26 mouse cellular contexts compared by ENCODE assay signal in the genomic region with DNA sequence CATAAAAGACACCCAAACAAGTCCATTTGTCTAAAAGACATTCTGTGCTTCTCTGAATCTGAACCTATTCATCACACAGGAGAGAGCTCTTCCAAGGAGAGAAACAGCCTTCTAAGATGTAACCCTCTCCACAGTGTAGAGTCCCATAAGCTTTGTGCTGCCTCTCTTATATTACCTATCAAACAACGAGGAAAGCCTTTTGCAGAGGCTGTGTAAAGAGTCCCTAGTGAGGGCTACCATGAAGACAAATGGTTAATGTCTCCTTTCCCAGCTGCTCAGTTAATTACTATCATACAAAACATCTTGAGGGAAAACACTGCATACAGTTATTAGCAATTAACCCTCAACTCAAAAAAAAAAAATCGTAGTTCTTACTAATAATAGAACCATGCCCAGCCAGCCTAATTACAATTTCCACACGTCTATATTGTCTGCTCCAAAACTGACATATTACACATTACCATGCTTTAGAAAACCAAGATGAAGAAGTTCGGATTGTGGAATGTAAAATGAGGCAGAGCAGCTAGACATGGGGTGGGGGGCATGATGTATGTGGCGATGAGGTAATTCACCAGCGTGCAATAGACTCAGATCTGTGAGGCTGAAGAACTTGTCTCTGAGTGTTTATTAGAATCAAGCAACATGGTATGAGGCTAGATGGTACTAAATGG. TPM values are rescaled to one million over a fixed set of nuclear protein-coding genes. Genes with fewer than 3 reads are reported as not detected.
DNase-seq lines count a peak whose midpoint lies in the region; ATAC-seq and TF ChIP-seq lines count a peak whose summit lies in the region.
"Had no signal": no experiment of that assay in that cellular context is flagged by ENCODE, and none has a peak within 500 bp of the region (broad histone marks: within the 10 kb centered on the region; RNA-seq: fewer than 3 reads in every experiment).

No protein-coding gene starts in this region.

- no peak overlapping the region for H3K27ac ChIP-seq in hindbrain, embryonic 12.5 days
- no peak overlapping the region for H3K27ac ChIP-seq in hindbrain, embryonic 10.5 days
- no peak overlapping the region for H3K27ac ChIP-seq in forebrain, embryonic 16.5 days (ENCODE audit: low read length)
- no peak overlapping the region; the same call in 1 of the 2 replicates for H3K27ac ChIP-seq in neural tube, embryonic 14.5 days (ENCODE audit: low read depth, low read length)
- H3K27ac ChIP-seq: gastrocnemius, adult 2 months; heart, adult 2 months; heart, embryonic 13.5 days; intestine, embryonic 15.5 days; kidney, postnatal 0 days; limb, embryonic 13.5 days; lung, embryonic 15.5 days; midbrain, embryonic 12.5 days had no signal

- no peaks in the 10 kb centered on the region; the same call in 1 of the 2 replicates for H3K9me3 ChIP-seq in hindbrain, embryonic 12.5 days (replicated peaks)
- H3K9me3 ChIP-seq in hindbrain, embryonic 10.5 days: no peaks in the 10 kb centered on the region
- no peaks in the 10 kb centered on the region for H3K9me3 ChIP-seq in forebrain, embryonic 16.5 days (ENCODE audit: control insufficient read depth, low read length)
- no peaks in the 10 kb centered on the region for H3K9me3 ChIP-seq in neural tube, embryonic 14.5 days (ENCODE audit: control insufficient read depth, low read length)
- H3K9me3 ChIP-seq: heart, embryonic 13.5 days; intestine, embryonic 15.5 days; limb, embryonic 13.5 days; lung, embryonic 15.5 days; midbrain, embryonic 12.5 days had no signal

- DNase-seq in hindbrain, embryonic 10.5 days (ENCODE audit: low spot score): no peak
- DNase-seq in brain, embryonic 14.5 days (ENCODE audit: low read depth): peak; percentile 60
- no peak for DNase-seq in ovary, postnatal 14 days (ENCODE audit: low spot score)
- DNase-seq in right cerebral cortex, postnatal 14 days: no peak
- DNase-seq: adrenal gland, postnatal 14 days; cerebellum, adult 8-10 months; cerebellum, postnatal 25 days; gastrocnemius, adult 2 months; heart, adult 2 months; heart, postnatal 10 days; kidney, adult 8-10 months; kidney, postnatal 4 days; thymus, postnatal 4 days had no signal

- 0 out of 2 replicates have a peak, but pooled peaks have one; percentile 40 for ATAC-seq in hindbrain, embryonic 12.5 days (ENCODE audit: low FRiP score)
- ATAC-seq in forebrain, embryonic 16.5 days: peak; percentile 75
- ATAC-seq in neural tube, embryonic 14.5 days (ENCODE audit: low read depth): peak; percentile 84; the same call in 1 of the 2 replicates
- ATAC-seq: CD4-positive, CD25-positive, alpha-beta regulatory T cell, adult 4 months; intestine, embryonic 15.5 days had no signal

- H3K4me2 ChIP-seq in hindbrain, embryonic 12.5 days (replicated peaks): no peak overlapping the region
- no peak overlapping the region for H3K4me2 ChIP-seq in forebrain, embryonic 16.5 days (ENCODE audit: low read length)
- H3K4me2 ChIP-seq in neural tube, embryonic 14.5 days (ENCODE audit: low read depth, low read length): no peak overlapping the region
- H3K4me2 ChIP-seq: heart, embryonic 13.5 days; intestine, embryonic 15.5 days; limb, embryonic 13.5 days; liver, embryonic 11.5 days; lung, embryonic 15.5 days; midbrain, embryonic 12.5 days had no signal

- WGBS in hindbrain, embryonic 12.5 days: 66% methylated on average over 6 of the region's 6 CpGs
- 84% methylated on average over 6 of the region's 6 CpGs for WGBS in hindbrain, embryonic 10.5 days
- 33% methylated on average over 6 of the region's 6 CpGs for WGBS in forebrain, embryonic 16.5 days
- WGBS in neural tube, embryonic 14.5 days: 45% methylated on average over 6 of the region's 6 CpGs

- no peaks in the 10 kb centered on the region for H3K4me1 ChIP-seq in hindbrain, embryonic 12.5 days
- H3K4me1 ChIP-seq in hindbrain, embryonic 10.5 days (replicated peaks): no peaks in the 10 kb centered on the region
- peaks cover 6% of the 10 kb centered on the region; the same call in 1 of the 2 replicates for H3K4me1 ChIP-seq in forebrain, embryonic 16.5 days (replicated peaks; ENCODE audit: control insufficient read depth, insufficient read depth, low read length)
- no peaks in the 10 kb centered on the region for H3K4me1 ChIP-seq in neural tube, embryonic 14.5 days (ENCODE audit: control insufficient read depth, insufficient read depth, low read length)
- H3K4me1 ChIP-seq: heart, embryonic 13.5 days; intestine, embryonic 15.5 days; limb, embryonic 13.5 days; lung, embryonic 15.5 days; midbrain, embryonic 12.5 days had no signal

- H3K4me3 ChIP-seq in hindbrain, embryonic 12.5 days: no peak overlapping the region
- H3K4me3 ChIP-seq in hindbrain, embryonic 10.5 days: no peak overlapping the region
- no peak overlapping the region for H3K4me3 ChIP-seq in forebrain, embryonic 16.5 days (replicated peaks; ENCODE audit: low read length)
- no peak overlapping the region for H3K4me3 ChIP-seq in neural tube, embryonic 14.5 days (ENCODE audit: low read depth, low read length)
- H3K4me3 ChIP-seq: gastrocnemius, adult 2 months; heart, adult 2 months; heart, embryonic 13.5 days; intestine, embryonic 15.5 days; limb, embryonic 13.5 days; lung, embryonic 15.5 days; midbrain, embryonic 12.5 days had no signal

- no peak for TF ChIP-seq POLR2A in brain, embryonic 14.5 days (IDR thresholded peaks at IDR 0.05; ENCODE audit: borderline replicate concordance, extremely low read depth, insufficient read depth, insufficient read length, poor library complexity, severe bottlenecking)

- no peaks in the 10 kb centered on the region for H3K36me3 ChIP-seq in hindbrain, embryonic 12.5 days
- H3K36me3 ChIP-seq in hindbrain, embryonic 10.5 days: no peaks in the 10 kb centered on the region
- no peaks in the 10 kb centered on the region for H3K36me3 ChIP-seq in forebrain, embryonic 16.5 days (ENCODE audit: control insufficient read depth, insufficient read depth)
- H3K36me3 ChIP-seq in neural tube, embryonic 14.5 days (ENCODE audit: control insufficient read depth, insufficient read depth, low read length): no peaks in the 10 kb centered on the region
- H3K36me3 ChIP-seq: heart, embryonic 13.5 days; intestine, embryonic 15.5 days; limb, embryonic 13.5 days; lung, embryonic 15.5 days; midbrain, embryonic 12.5 days had no signal

- no peaks in the 10 kb centered on the region for H3K27me3 ChIP-seq in hindbrain, embryonic 12.5 days
- no peaks in the 10 kb centered on the region for H3K27me3 ChIP-seq in hindbrain, embryonic 10.5 days (ENCODE audit: insufficient read depth, poor library complexity, severe bottlenecking)
- H3K27me3 ChIP-seq in forebrain, embryonic 16.5 days (replicated peaks; ENCODE audit: control insufficient read depth, insufficient read depth, low read length): no peaks in the 10 kb centered on the region
- H3K27me3 ChIP-seq in neural tube, embryonic 14.5 days (ENCODE audit: control insufficient read depth, insufficient read depth, low read length): no peaks in the 10 kb centered on the region
- H3K27me3 ChIP-seq: heart, embryonic 13.5 days; intestine, embryonic 15.5 days; limb, embryonic 13.5 days; lung, embryonic 15.5 days; midbrain, embryonic 12.5 days had no signal

- TF ChIP-seq CTCF in brain, embryonic 14.5 days (IDR thresholded peaks at IDR 0.05; ENCODE audit: borderline replicate concordance, extremely low read depth, insufficient read depth, insufficient read length): no peak

- H3K9ac ChIP-seq in hindbrain, embryonic 12.5 days: no peak overlapping the region
- H3K9ac ChIP-seq in forebrain, embryonic 16.5 days (replicated peaks; ENCODE audit: low read depth, low read length): no peak overlapping the region
- no peak overlapping the region for H3K9ac ChIP-seq in neural tube, embryonic 14.5 days (replicated peaks; ENCODE audit: low read depth, low read length)
- H3K9ac ChIP-seq: heart, embryonic 13.5 days; intestine, embryonic 15.5 days; limb, embryonic 13.5 days; lung, embryonic 15.5 days; midbrain, embryonic 12.5 days had no signal

RNA-seq across cellular contexts. Expression of a gene that starts 13.3 kb away (rescaled TPM):
- 4.9 and 5.1 TPM in 2 replicates for polyA plus RNA-seq in hindbrain, embryonic 12.5 days (2016; fragmentation: Nextera tagmentation; extraction: Ambion mirVana)
- 2.3 and 2.4 TPM in 2 replicates for polyA plus RNA-seq in hindbrain, embryonic 10.5 days (2016; fragmentation: Nextera tagmentation; extraction: Ambion mirVana)
- polyA plus RNA-seq in brain, embryonic 14.5 days (2012; rRNA removed): 6.6 and 7.6 TPM in 2 replicates
- polyA plus RNA-seq in forebrain, embryonic 16.5 days (2015; fragmentation: Nextera tagmentation; extraction: Ambion mirVana): 4.0 and 7.4 TPM in 2 replicates
- 7.4 and 8.6 TPM in 2 replicates for polyA plus RNA-seq in neural tube, embryonic 14.5 days (2014; fragmentation: Nextera tagmentation; extraction: Ambion mirVana)
- polyA plus RNA-seq: CD4-positive, CD25-positive, alpha-beta regulatory T cell, adult 4 months; liver, embryonic 11.5 days; small intestine, adult 2 months; thymus, postnatal 0 days had no signal
